Mouse (Mus musculus) lung, postnatal 0 days (tissue): ENCODE results near the gene Rai14.

Source experiments
- CTCF ChIP-seq: IDR thresholded peaks from 2 replicates; pipeline ENCODE4 v1.5.1; 2016; ENCODE audit warnings: antibody characterized with exemption, mild to moderate bottlenecking
- EP300 ChIP-seq: IDR thresholded peaks from 2 replicates; pipeline ENCODE4 v1.6.1; 2016; ENCODE audit warnings: antibody characterized with exemption, mild to moderate bottlenecking, control low read depth

DNA sequence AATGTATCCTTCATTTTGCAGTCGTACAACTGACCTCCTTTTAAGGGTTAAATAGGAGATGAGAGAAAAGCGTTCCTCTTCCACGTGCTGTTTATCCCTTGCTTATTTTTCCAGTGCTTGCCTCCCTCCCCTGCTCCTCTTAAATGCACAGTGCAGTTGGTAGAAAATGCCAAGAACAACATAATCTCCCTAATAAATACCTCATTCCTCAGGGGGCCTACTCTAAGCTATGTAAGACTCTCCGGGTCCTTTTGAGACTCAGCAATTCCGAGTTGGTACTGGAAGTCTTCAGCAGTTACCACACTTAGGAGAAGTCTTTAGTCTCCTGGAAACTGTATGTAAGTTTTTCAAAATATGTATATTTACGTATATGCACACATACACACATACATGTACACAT lies 22.9 kb downstream of the Rai14 start:
- TF ChIP-seq CTCF (no peak), EP300 (no peak)
